Mouse (Mus musculus) T-cell, adult 2 months (primary cell): Measurements from ENCODE around the gene Stub1.

Experiments used
- DNase-seq: peaks from one replicate; pipeline ENCODE4 v3.0.0; 2022; ENCODE audit warnings: low spot score

The Stub1 gene

DNA sequence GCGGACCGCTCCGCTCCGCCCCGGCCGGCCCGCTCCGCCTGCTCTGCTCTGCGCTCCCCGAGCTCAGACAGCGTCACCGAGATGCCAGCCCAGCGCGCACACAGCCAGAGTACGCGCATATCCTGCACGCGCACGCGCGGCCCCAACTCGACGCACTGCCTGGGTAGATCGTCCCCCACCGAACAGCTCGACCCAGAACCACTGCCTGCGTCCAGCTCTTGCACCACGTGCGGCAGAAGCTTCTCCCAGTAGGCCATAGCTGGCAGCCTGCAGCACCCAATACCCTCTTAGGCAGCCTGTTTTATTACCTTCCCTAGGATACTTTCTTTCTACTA, 3.8 kb upstream of the Stub1 start, which contains the start of gene Rhbdl1:
Gene Rhbdl1 (minus strand): TSS at position 220 of the 335 bp plus-strand sequence.
- DNase-seq: peak; percentile 58

GRCm38 (mm10) chr17:25836397-25837075, 3.3 kb upstream of the Stub1 start:
- no peak for DNase-seq

DNA sequence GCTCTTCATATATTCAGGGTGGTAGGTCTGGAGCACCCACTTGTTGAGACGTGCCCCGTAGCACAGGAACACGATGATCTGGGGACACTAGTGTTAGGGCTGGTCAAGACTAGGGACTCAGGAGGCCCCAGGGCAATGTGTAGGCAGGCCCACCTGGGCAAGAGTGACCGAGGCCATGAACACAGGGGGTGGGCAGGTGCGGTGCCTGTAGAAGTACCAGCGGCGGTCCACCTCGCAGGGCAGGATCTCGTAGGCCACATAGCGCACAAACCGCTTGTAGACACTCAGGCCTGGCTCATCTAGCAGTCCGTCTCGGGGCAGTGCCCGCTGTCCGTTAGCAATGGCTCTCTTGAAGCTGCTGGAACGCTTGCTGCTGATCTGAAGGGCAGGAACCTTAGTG, 2.6 kb upstream of the Stub1 start:
- no peak for DNase-seq

- DNase-seq: no peak
Observed at GRCm38 (mm10) chr17:25835301-25835700, 2.1 kb upstream of the Stub1 start.

GRCm38 (mm10) chr17:25834595-25835222, 1.5 kb upstream of the Stub1 start:
- DNase-seq: no peak

DNA sequence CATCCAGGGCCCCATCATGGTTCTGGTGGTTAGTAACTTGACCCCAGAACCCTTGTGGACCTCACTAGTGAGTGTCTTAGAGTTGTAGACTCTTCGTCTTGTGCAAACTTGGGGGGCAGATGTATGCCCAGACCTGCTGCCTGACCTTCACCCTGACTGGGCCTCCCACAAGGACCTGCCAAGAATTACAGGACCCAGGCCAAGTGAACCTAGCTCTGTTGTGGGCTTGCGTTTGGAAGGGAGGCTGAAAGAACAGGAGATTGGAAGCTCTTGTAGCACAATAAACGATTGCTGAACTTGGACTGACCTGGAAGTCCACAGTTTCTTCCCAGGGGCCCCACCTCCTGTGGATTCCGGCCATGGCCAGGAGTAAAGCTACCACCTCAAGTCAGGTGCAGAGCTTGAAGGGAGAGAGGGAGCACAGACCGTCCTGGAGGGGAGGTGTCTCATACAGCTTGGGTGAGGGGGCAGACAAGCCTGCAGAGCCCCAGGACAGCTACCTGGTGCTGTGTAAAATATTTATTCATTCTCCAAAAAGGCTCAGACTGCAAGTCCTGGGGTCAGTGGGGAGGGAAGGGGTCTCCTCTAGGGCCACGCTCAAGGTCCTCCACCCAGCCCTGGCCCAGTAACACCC, 874 bp upstream of the Stub1 start:
- no peak for DNase-seq

DNA sequence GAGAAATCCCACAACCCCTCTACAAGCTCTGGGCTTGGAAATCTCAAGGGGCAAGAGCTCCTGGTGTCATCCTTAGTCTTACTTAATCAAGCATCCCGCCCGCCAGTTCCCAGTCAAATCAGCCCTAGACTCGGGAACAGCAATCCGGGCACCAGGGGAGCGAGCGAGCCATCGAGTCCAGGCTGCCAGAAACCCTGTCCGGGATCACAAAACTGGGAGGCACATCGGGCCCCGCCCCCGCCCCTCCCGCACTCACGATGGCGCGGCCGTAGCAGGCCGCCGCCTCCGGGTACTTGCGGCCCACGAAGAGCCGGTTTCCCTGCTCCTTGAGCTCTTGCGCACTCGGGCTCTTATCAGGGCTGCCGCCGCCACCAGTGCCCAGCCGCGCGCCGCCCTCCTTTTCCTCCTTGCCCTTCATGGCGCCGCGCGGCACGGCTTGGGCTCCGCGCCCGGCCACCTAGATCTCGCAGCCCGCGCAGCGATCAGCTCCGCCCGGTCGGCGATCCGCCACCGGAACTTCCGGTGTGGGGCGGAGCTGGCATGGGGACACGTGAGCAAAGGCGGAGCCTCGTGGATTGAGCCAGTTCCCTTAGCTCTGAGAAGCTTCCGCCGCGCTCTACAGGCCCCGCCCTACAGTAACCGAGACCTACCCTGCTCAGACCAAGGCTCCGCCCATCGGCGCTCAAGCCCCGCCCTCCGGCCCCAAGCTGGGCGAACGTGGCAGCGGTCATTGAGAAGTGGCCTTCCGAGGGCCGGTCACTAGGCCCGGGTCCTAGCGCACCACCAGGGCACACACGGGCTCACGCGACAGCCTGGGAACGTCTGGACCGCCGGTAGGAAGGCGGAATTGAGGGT, 541 bp downstream of the Stub1 start:
- peak; percentile 97 for DNase-seq

DNA sequence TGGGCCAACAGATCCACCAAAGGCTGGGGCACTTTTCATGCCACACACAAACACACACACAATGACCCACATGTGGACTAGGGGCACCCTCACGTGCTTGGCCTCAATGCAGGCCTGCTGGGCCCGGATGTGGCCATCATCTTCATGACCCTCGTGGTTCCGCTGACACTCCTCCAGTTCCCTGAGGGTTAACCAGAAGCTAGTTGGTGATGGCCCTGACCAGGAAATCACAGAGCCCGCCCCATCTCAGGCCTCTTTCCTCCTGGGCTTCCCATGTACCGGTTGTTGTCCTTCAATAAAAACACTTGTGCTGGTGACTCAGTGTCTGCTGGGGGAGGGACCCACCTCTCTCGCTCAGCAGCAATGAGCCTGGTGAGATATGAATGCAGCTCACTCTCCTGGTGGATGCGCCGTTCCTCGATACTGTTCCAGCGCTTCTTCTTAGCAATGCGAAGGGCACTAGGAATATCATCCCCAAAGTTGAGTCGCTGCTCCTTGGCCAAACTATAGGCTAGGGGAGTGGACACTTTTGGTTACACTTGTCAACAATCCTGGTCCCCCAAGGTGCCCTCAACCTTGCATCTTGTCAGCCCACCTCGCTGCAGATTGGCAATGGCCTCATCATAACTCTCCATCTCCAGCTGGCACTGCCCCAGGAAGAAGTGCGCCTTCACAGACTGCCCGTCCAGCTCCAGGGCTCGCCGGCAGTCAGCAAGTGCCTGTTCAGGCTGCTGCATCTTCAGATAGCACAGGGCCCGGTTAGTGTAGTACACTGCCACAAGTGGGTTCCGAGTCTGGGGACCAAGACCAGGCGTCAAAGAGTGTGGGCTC, 1.5 kb downstream of the Stub1 start:
- DNase-seq: no peak

DNA sequence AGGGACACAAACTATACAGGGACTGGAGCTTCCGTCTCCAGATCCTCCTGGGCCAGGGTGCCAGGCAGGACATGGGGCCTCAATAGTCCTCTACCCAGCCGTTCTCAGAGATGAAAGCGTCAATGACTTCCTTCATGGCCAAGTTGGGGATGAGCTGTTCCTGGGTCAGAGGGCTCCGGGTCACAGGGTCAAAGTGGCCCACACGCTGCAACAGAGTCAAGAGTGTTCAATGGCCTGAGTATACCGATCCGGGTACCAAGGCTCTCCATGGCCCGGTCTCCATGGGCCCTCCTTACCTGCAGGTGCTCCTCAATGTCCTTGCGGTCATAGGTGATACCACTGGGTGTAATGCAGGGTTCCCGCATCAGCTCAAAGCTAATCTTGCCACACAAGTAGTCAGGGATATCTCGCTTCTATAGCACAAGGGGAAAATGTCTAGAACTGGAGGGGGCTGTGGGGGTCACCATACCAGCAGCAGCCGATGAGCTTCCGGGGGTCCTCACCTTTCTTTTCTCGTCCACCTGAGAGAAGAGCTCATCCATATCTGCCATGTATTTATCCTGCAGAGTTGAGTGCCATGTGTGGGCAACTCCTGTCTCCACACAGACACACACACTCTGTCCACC, 2.3 kb downstream of the Stub1 start:
- no peak for DNase-seq

DNA sequence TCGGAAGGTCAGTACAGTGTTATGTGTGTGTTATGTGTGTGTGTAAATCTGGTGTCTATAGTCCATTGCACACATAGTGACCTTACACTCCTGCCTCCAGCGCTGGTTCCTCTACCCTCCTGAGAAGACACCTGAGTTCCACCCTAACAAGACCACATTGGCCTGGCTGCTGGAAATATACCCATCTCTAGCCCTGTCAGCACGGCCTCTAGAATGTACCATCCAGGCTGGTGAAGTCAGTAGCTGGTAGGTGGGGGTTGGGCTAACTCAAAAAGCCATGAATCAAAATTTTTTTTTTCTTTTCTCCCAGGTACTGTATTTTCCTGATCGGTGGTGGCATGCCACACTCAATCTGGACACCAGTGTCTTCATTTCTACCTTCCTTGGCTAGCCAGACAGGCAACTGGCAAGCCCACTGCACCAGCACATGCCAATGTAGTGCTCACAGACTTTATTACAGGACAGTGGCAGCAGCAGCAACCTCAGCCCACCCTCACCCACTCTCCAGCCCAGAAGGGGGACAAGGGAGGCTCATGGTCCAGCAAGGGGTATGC, 2.9 kb downstream of the Stub1 start:
- no peak for DNase-seq

GRCm38 (mm10) chr17:25829558-25830017, 3.6 kb downstream of the Stub1 start:
- no peak for DNase-seq

DNA sequence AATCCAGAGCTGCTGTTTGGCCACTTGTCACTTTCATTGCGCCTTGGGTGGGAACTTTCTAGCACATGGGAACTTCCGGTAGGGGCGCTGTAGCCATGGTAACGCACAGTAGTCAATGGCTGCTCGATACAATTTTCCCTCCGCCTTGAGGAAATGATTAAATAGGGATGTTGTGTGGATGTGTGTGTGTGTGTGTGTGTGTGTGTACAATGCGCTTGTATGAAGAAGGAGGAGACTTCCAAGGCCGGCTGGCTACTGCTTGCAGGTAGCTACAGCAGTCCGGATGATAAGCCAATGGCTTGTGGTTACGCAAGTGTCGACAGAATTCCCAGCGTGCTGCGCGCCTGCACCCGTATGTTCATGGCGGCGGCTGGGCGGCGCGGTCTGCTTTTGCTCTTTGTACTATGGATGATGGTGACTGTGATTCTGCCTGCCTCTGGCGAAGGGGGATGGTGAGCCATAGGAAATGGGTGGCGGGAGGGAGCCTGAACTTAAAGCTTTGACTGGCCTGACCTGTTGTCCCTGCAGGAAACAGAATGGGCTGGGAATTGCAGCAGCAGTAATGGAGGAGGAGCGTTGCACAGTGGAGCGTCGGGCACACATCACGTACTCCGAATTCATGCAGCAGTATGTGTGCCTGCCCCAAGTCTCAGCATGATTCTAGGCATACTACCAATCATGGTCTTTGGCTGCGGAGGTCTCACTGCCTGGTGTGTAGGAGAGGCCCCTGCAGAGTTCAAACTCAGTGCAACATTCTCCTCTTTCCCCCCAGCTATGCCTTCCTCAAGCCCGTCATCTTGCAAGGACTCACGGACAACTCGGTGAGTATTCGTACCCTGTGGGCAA, 4.3 kb downstream of the Stub1 start, which contains the start of gene Jmjd8:
Gene Jmjd8 (plus strand): TSS at position 156 of the 846 bp plus-strand sequence.
- peak; percentile 73 for DNase-seq

DNA sequence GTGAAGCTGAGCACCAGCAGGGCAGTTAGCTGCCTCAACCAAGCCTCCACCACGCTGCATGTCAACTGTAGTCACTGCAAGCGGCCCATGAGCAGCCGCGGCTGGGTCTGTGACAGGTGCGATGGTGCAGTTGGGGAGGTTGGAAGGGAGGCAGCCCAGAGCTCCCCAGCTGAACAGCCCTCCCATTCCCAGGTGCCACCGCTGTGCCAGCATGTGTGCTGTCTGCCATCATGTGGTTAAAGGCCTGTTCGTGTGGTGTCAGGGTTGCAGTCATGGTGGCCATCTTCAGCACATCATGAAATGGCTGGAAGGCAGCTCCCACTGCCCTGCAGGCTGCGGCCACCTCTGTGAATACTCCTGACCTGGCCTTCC, 5.0 kb downstream of the Stub1 start:
- DNase-seq: no peak

- DNase-seq: no peak
Observed at GRCm38 (mm10) chr17:25827546-25828222, 5.5 kb downstream of the Stub1 start.

DNA sequence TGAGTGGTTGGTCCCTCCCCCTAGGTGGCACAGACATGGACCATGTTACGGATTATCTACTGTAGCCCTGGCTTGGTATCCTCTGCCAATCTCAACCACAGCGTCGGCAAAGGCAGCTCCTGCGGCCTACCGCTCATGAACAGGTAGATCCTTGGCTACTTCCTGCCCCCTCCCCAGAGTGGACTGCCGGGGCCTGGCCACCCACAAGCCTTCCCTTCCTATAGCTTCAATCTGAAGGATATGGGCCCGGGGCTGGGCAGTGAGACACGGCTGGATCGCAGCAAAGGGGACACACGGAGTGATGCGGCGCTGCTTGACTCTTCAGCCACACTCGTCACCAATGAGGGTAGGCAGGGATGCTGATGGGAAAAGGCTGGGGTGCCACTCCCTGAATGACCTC, 6.2 kb downstream of the Stub1 start:
- no peak for DNase-seq

- DNase-seq: no peak
Observed at GRCm38 (mm10) chr17:25825984-25826570, 7.1 kb downstream of the Stub1 start.

- no peak for DNase-seq
Observed at GRCm38 (mm10) chr17:25825311-25825710, 7.9 kb downstream of the Stub1 start.

GRCm38 (mm10) chr17:25824362-25825142, 8.7 kb downstream of the Stub1 start:
- DNase-seq: no peak
